Mouse (Mus musculus) forebrain, postnatal 0 days (tissue): Measurements from ENCODE around the gene Cfap54. TPM values are rescaled to one million over a fixed set of nuclear protein-coding genes. Genes with fewer than 3 reads are reported as not detected.

Source experiments
- ATAC-seq: fragments of 200-750 bp; cut with Nextera tagmentation; 2 replicates; pipeline ENCODE4 v1.8.0; 2017; ENCODE audit warnings: mild to moderate bottlenecking, moderate library complexity
- DNase-seq: peaks from one replicate; pipeline ENCODE4 v3.0.0-alpha.2; 2015
- H3K27ac ChIP-seq: fragments of 300-500 bp; sonication (generic); 2 replicates; pipeline ENCODE4 v1.5.1; 2014; ENCODE audit warnings: low read depth, mild to moderate bottlenecking, antibody characterized with exemption, low read length, moderate library complexity, mixed read lengths
- H3K27me3 ChIP-seq: fragments of 300-500 bp; sonication (generic); 2 replicates; pipeline ENCODE4 v1.6.1; 2014; ENCODE audit warnings: mild to moderate bottlenecking, low read length, mixed read lengths; ENCODE audit not compliant: insufficient read depth
- H3K36me3 ChIP-seq: fragments of 300-500 bp; sonication (generic); 2 replicates; pipeline ENCODE4 v1.6.1; 2014; ENCODE audit warnings: mild to moderate bottlenecking, moderate library complexity; ENCODE audit not compliant: insufficient read depth
- H3K4me1 ChIP-seq: fragments of 300-500 bp; sonication (generic); 2 replicates; pipeline ENCODE4 v1.6.1; 2014; ENCODE audit warnings: antibody characterized with exemption; ENCODE audit not compliant: insufficient read depth
- H3K4me2 ChIP-seq: fragments of 300-500 bp; sonication (generic); 2 replicates; pipeline ENCODE4 v1.6.1; 2014; ENCODE audit warnings: low read depth, mild to moderate bottlenecking, moderate library complexity
- H3K4me3 ChIP-seq: fragments of 300-500 bp; sonication (generic); 2 replicates; pipeline ENCODE4 v1.5.1; 2014; ENCODE audit warnings: low read depth, low read length, mixed read lengths
- H3K9ac ChIP-seq: fragments of 300-500 bp; sonication (generic); 2 replicates; pipeline ENCODE4 v1.6.1; 2014; ENCODE audit warnings: mild to moderate bottlenecking
- H3K9me3 ChIP-seq: fragments of 300-500 bp; sonication (generic); 2 replicates; pipeline ENCODE4 v1.6.1; 2016; ENCODE audit warnings: low read length
- CTCF ChIP-seq: sonication (generic); IDR thresholded peaks from 2 replicates; pipeline ENCODE4 v1.5.1; 2016; ENCODE audit warnings: antibody characterized with exemption, control low read depth, low read depth
- WGBS: fragments of 180-500 bp; shearing (Covaris S2); extraction: QIAGEN DNeasy Blood & Tissue Kit; methylation state at CpG from one replicate; pipeline ENCODE4 v1.1.7; 2014; 5-methylcytosine and 5-hydroxymethylcytosine counted together
- polyA plus RNA-seq: library from polyadenylated mRNA; unstranded; fragments of >200 nt; fragmentation: Nextera tagmentation; extraction: Ambion mirVana; gene quantifications from 2 replicates; pipeline ENCODE4 v1.2.1, GENCODE M21; 2015
- total RNA-seq: library from RNA; depleted of rRNA; stranded (reverse); fragments of >200 nt; gene quantifications from 2 replicates; pipeline ENCODE4 v1.2.3, GENCODE M21; 2014

Gene Cfap54
- total and polyA plus RNA-seq, 2 experiments from 2014 or later = 4.2 to 4.8 TPM

- Histone ChIP-seq H3K27ac (no peak overlapping the region), H3K4me3 (no peak overlapping the region), H3K27me3 (no peaks in the 10 kb centered on the region), H3K4me1 (no peaks in the 10 kb centered on the region), H3K9ac (no peak overlapping the region), H3K9me3 (no peaks in the 10 kb centered on the region), H3K36me3 (no peaks in the 10 kb centered on the region), H3K4me2 (no peak overlapping the region)
- no peak for DNase-seq
- WGBS = 71% methylated on average over 4 of the region's 4 CpGs
- ATAC-seq = no peak
- TF ChIP-seq CTCF = no peak
Observed at GRCm38 (mm10) chr10:93041392-93041791, 40.0 kb downstream of the Cfap54 start.

- Histone ChIP-seq H3K27ac (no peak overlapping the region), H3K4me2 (no peak overlapping the region), H3K36me3 (no peaks in the 10 kb centered on the region), H3K4me1 (no peaks in the 10 kb centered on the region; the same call in 1 of the 2 replicates), H3K4me3 (no peak overlapping the region), H3K27me3 (no peaks in the 10 kb centered on the region), H3K9ac (no peak overlapping the region), H3K9me3 (no peaks in the 10 kb centered on the region)
- TF ChIP-seq CTCF = no peak
- WGBS = 66% methylated on average over 3 of the region's 3 CpGs
- ATAC-seq (no peak), DNase-seq (no peak)
Observed at GRCm38 (mm10) chr10:93036532-93036931, 44.9 kb downstream of the Cfap54 start.

GRCm38 (mm10) chr10:93035489-93035888, 45.9 kb downstream of the Cfap54 start:
- no peak overlapping the region for H3K27ac ChIP-seq
- H3K4me3 ChIP-seq = no peak overlapping the region
- H3K4me2 ChIP-seq = no peak overlapping the region
- DNase-seq (no peak), ATAC-seq (peak; percentile 32; the same call in 1 of the 2 replicates)
- H3K36me3 ChIP-seq = no peaks in the 10 kb centered on the region
- WGBS = 47% methylated on average over 10 of the region's 10 CpGs
- no peak for TF ChIP-seq CTCF
- no peaks in the 10 kb centered on the region for H3K27me3 ChIP-seq
- no peak overlapping the region for H3K9ac ChIP-seq
- H3K9me3 ChIP-seq = no peaks in the 10 kb centered on the region
- H3K4me1 ChIP-seq = no peaks in the 10 kb centered on the region; the same call in 1 of the 2 replicates

- no peak for ATAC-seq
- no peak for TF ChIP-seq CTCF
- DNase-seq = no peak
- no peak overlapping the region for H3K9ac ChIP-seq
- no peaks in the 10 kb centered on the region for H3K36me3 ChIP-seq
- H3K4me1 ChIP-seq = no peaks in the 10 kb centered on the region
- H3K27ac ChIP-seq = no peak overlapping the region
- H3K4me2 ChIP-seq = no peak overlapping the region
- H3K9me3 ChIP-seq = no peaks in the 10 kb centered on the region
- 93% methylated on average over 8 of the region's 8 CpGs for WGBS
- no peak overlapping the region for H3K4me3 ChIP-seq
- H3K27me3 ChIP-seq = no peaks in the 10 kb centered on the region
Observed at GRCm38 (mm10) chr10:93023295-93023694, 58.1 kb downstream of the Cfap54 start.

- WGBS = 15% methylated on average over 8 of the region's 8 CpGs
- H3K9me3 ChIP-seq = no peaks in the 10 kb centered on the region
- H3K4me3 ChIP-seq = no peak overlapping the region
- DNase-seq (peak; percentile 91), ATAC-seq (peak; percentile 71; the same call in 1 of the 2 replicates)
- H3K36me3 ChIP-seq = no peaks in the 10 kb centered on the region
- no peak overlapping the region for H3K9ac ChIP-seq
- H3K27me3 ChIP-seq = 0 out of 2 replicates have a peak, but pooled peaks cover 7% of the 10 kb centered on the region
- no peak overlapping the region for H3K4me2 ChIP-seq
- no peaks in the 10 kb centered on the region for H3K4me1 ChIP-seq
- TF ChIP-seq CTCF = peak; percentile 92
- no peak overlapping the region for H3K27ac ChIP-seq
Observed at GRCm38 (mm10) chr10:93014059-93014795, 67.2 kb downstream of the Cfap54 start.

- WGBS = 46% methylated on average over 14 of the region's 14 CpGs
- no peak overlapping the region for H3K27ac ChIP-seq
- DNase-seq (peak; percentile 22), ATAC-seq (peak; percentile 12; the same call in 1 of the 2 replicates)
- H3K27me3 ChIP-seq = no peaks in the 10 kb centered on the region
- H3K4me3 ChIP-seq = no peak overlapping the region
- H3K4me2 ChIP-seq = 0 out of 2 replicates have a peak overlapping the region, but pooled peaks have one; percentile 6
- no peaks in the 10 kb centered on the region for H3K4me1 ChIP-seq
- H3K36me3 ChIP-seq = no peaks in the 10 kb centered on the region
- H3K9ac ChIP-seq = no peak overlapping the region
- TF ChIP-seq CTCF = no peak
- H3K9me3 ChIP-seq = no peaks in the 10 kb centered on the region
Observed at GRCm38 (mm10) chr10:93011085-93011484, 70.3 kb downstream of the Cfap54 start.

GRCm38 (mm10) chr10:93006970-93007369, 74.4 kb downstream of the Cfap54 start:
- no peaks in the 10 kb centered on the region for H3K9me3 ChIP-seq
- DNase-seq (no peak), ATAC-seq (no peak)
- H3K27ac ChIP-seq = no peak overlapping the region
- no peak overlapping the region for H3K4me3 ChIP-seq
- no peak for TF ChIP-seq CTCF
- WGBS = 88% methylated on average over 3 of the region's 3 CpGs
- no peaks in the 10 kb centered on the region for H3K27me3 ChIP-seq
- no peaks in the 10 kb centered on the region for H3K4me1 ChIP-seq
- H3K9ac ChIP-seq = no peak overlapping the region
- H3K4me2 ChIP-seq = no peak overlapping the region
- H3K36me3 ChIP-seq = no peaks in the 10 kb centered on the region
